Mouse (Mus musculus) stomach, embryonic 16.5 days (tissue): Measurements from ENCODE around the gene Pitpnm2. TPM values are rescaled to one million over a fixed set of nuclear protein-coding genes. Genes with fewer than 3 reads are reported as not detected.
A peak's percentile ranks its signal among the peaks of the same experiment; 100 is the strongest.

Experiments
- ATAC-seq: fragments of 200-750 bp; cut with Nextera tagmentation; 2 replicates; pipeline ENCODE4 v1.8.0; 2017; ENCODE audit warnings: moderate number of reproducible peaks, moderate TSS enrichment; ENCODE audit not compliant: insufficient read depth, low FRiP score
- H3K27ac ChIP-seq: fragments of 300-500 bp; sonication (generic); 2 replicates; pipeline ENCODE4 v1.5.1; 2014; ENCODE audit warnings: low read length
- H3K27me3 ChIP-seq: fragments of 300-500 bp; sonication (generic); 2 replicates; pipeline ENCODE4 v1.6.1; 2014; ENCODE audit warnings: low read length, control low read depth, mixed read lengths; ENCODE audit not compliant: control insufficient read depth, insufficient read depth
- H3K36me3 ChIP-seq: fragments of 300-500 bp; sonication (generic); 2 replicates; pipeline ENCODE4 v1.6.1; 2014; ENCODE audit warnings: low read length; ENCODE audit not compliant: control insufficient read depth, insufficient read depth
- H3K4me1 ChIP-seq: fragments of 300-500 bp; sonication (generic); 2 replicates; pipeline ENCODE4 v1.6.1; 2014; ENCODE audit warnings: low read length, control low read depth, mixed read lengths; ENCODE audit not compliant: control insufficient read depth, insufficient read depth
- H3K4me2 ChIP-seq: fragments of 300-500 bp; sonication (generic); 2 replicates; pipeline ENCODE4 v1.6.1; 2014; ENCODE audit warnings: low read depth, low read length, mixed read lengths
- H3K4me3 ChIP-seq: fragments of 300-500 bp; sonication (generic); replicated peaks from 2 replicates; pipeline ENCODE4 v1.5.1; 2014; ENCODE audit warnings: mild to moderate bottlenecking, low read length
- H3K9ac ChIP-seq: fragments of 300-500 bp; sonication (generic); 2 replicates; pipeline ENCODE4 v1.6.1; 2014; ENCODE audit warnings: low read length
- H3K9me3 ChIP-seq: fragments of 300-500 bp; sonication (generic); replicated peaks from 2 replicates; pipeline ENCODE4 v1.6.1; 2016; ENCODE audit warnings: low read length, control low read depth; ENCODE audit not compliant: control insufficient read depth
- WGBS: fragments of 180-500 bp; shearing (Covaris S2); extraction: QIAGEN DNeasy Blood & Tissue Kit; methylation state at CpG from one replicate; pipeline ENCODE4 v1.1.7; 2014; 5-methylcytosine and 5-hydroxymethylcytosine counted together
- polyA plus RNA-seq: library from polyadenylated mRNA; unstranded; fragments of >200 nt; fragmentation: Nextera tagmentation; extraction: Ambion mirVana; gene quantifications from 2 replicates; pipeline ENCODE4 v1.2.1, GENCODE M21; 2015

Pitpnm2 gene
- polyA plus RNA-seq, 1 experiment from 2014 or later, result 2.4 TPM

- H3K4me1 ChIP-seq, result peaks cover 12% of the 10 kb centered on the region; the same call in 1 of the 2 replicates
- peak overlapping the region; percentile 36; the same call in 1 of the 2 replicates for H3K9ac ChIP-seq
- no peaks in the 10 kb centered on the region for H3K36me3 ChIP-seq
- H3K27me3 ChIP-seq, result no peaks in the 10 kb centered on the region
- H3K9me3 ChIP-seq, result no peaks in the 10 kb centered on the region
- H3K27ac ChIP-seq, result no peak overlapping the region
- WGBS, result 63% methylated on average over 6 of the region's 6 CpGs
- H3K4me3 ChIP-seq, result no peak overlapping the region
- no peak for ATAC-seq
- H3K4me2 ChIP-seq, result no peak overlapping the region
These were observed 22.4 kb downstream of the Pitpnm2 start for GRCm38 (mm10) chr5:124227193-124227592.

DNA sequence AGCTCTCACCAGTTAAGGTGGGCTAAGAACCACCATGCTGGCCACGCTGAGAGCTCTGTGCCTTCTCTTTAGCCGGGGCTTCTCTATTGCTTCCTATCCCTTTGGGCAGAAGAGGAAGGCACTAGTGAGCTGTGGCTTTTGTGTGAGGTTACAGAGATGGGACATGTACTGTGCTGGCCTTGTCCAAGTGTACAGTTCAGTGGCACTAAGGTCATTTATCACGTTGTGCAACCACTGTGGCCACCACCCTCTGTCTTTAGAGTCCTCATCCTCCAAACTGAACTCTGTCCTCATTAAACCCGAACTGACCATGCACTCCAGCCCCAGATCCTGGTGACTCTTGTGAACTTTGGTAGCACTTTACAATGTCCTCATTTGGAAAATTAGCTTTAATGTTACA is 23.1 kb downstream of the Pitpnm2 start:
- Histone ChIP-seq H3K9ac (no peak overlapping the region), H3K4me2 (no peak overlapping the region), H3K36me3 (no peaks in the 10 kb centered on the region), H3K27ac (no peak overlapping the region), H3K4me1 (peaks cover 15% of the 10 kb centered on the region), H3K4me3 (no peak overlapping the region), H3K27me3 (no peaks in the 10 kb centered on the region), H3K9me3 (no peaks in the 10 kb centered on the region)
- ATAC-seq, result no peak
- 74% methylated on average over 4 of the region's 4 CpGs for WGBS

DNA sequence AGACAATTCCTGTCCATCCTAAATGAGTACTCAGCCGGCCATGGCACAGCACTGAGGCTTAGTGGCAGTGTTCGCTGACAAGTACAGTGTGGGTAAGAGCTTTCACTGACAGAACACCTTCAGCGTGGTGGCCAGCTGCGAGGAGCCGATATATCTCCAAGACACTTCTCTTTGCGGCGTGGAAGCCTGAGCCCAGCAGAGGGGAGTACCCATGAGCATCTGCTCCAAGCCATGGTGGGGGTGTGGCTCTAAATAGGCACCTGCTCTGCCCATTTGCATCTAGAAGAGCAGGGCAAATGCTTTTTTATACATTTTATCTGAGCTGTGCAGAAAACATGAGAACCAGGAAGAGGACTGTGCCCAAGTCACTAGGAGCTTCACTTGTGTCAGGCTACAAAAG is 23.7 kb downstream of the Pitpnm2 start:
- H3K9ac ChIP-seq, result no peak overlapping the region
- H3K4me3 ChIP-seq, result no peak overlapping the region
- no peak; the same call in 1 of the 2 replicates for ATAC-seq
- 91% methylated on average over 7 of the region's 7 CpGs for WGBS
- H3K27me3 ChIP-seq, result no peaks in the 10 kb centered on the region
- no peaks in the 10 kb centered on the region for H3K36me3 ChIP-seq
- H3K4me2 ChIP-seq, result no peak overlapping the region
- peaks cover 20% of the 10 kb centered on the region for H3K4me1 ChIP-seq
- no peak overlapping the region for H3K27ac ChIP-seq
- H3K9me3 ChIP-seq, result no peaks in the 10 kb centered on the region

- H3K4me3 ChIP-seq, result no peak overlapping the region
- H3K36me3 ChIP-seq, result no peaks in the 10 kb centered on the region
- H3K4me2 ChIP-seq, result no peak overlapping the region
- no peak overlapping the region for H3K9ac ChIP-seq
- WGBS, result 68% methylated on average over 16 of the region's 16 CpGs
- H3K27ac ChIP-seq, result no peak overlapping the region
- peaks cover 25% of the 10 kb centered on the region for H3K4me1 ChIP-seq
- no peaks in the 10 kb centered on the region for H3K9me3 ChIP-seq
- ATAC-seq, result no peak
- no peaks in the 10 kb centered on the region for H3K27me3 ChIP-seq
These were observed 25.1 kb downstream of the Pitpnm2 start for GRCm38 (mm10) chr5:124224321-124225092.

DNA sequence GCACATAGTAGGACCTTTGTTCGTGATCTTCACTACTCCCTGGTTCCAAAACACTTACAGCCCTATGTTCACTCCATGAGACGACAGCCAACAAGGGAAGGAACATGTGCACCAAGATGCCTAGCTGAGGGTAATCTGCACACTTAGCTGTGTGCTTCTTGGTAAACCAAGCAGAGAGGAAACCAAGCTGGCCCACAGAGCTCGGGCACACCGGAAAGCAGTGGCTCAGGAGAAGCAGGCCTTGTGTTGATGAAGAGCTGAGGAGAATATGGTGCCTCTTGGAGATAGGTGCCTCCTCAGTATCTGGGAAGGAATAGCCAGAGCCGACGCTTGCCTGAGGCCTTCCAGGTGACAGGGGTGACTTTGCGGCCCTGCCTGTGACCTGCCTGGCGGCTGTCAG is 26.0 kb downstream of the Pitpnm2 start:
- Histone ChIP-seq H3K27ac (no peak overlapping the region), H3K4me2 (no peak overlapping the region)

DNA sequence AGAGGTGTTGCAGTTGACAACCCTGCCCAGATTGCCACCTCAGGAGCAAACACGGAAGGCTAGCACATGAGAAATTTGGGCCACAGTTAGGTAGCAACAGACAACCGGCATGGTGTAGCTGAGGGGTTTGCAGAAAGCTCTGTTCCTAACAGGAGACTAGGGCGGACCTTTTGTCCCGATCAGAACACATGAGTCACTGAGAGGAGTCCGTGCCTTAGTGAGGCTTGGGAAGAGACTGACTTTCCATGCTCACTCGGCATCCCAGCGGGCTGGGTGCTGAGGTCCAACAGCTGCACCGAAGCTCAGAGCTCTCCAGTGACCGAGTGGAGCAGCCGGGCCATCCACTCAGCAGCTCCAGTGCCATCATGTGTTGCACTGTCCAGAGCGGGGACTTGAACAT is 26.9 kb downstream of the Pitpnm2 start:
- 80% methylated on average over 11 of the region's 11 CpGs for WGBS
- peak; percentile 18; the same call in 1 of the 2 replicates for ATAC-seq
- H3K36me3 ChIP-seq, result no peaks in the 10 kb centered on the region
- no peak overlapping the region for H3K27ac ChIP-seq
- peaks cover 25% of the 10 kb centered on the region for H3K4me1 ChIP-seq
- no peak overlapping the region for H3K4me3 ChIP-seq
- no peaks in the 10 kb centered on the region for H3K9me3 ChIP-seq
- H3K9ac ChIP-seq, result no peak overlapping the region
- no peaks in the 10 kb centered on the region for H3K27me3 ChIP-seq
- no peak overlapping the region for H3K4me2 ChIP-seq

More for the DNA sequence above, 26.0 kb downstream of the Pitpnm2 start:
- H3K9me3 ChIP-seq, result no peaks in the 10 kb centered on the region
- H3K9ac ChIP-seq, result no peak overlapping the region
- H3K27me3 ChIP-seq, result no peaks in the 10 kb centered on the region
- no peaks in the 10 kb centered on the region for H3K36me3 ChIP-seq
- H3K4me1 ChIP-seq, result peaks cover 25% of the 10 kb centered on the region
- no peak for ATAC-seq
- WGBS, result 78% methylated on average over 8 of the region's 8 CpGs
- H3K4me3 ChIP-seq, result no peak overlapping the region

DNA sequence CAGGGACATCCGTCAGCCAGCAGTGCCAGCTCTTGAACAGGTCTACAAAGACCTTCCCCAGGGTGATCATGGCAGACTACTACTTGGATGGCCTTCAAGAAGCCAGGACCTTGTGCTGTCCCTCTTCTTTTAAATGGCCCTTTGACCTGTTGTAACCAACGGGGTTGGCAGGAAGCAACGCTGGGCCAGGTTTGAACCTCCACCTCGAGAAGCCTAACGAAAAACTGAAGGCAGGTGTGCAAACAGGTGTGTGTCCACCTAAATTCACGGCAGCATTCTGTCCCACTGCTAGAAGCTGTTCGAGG is 27.9 kb downstream of the Pitpnm2 start:
- Histone ChIP-seq H3K9me3 (no peaks in the 10 kb centered on the region), H3K27ac (peak overlapping the region; percentile 2; the same call in 1 of the 2 replicates), H3K27me3 (no peaks in the 10 kb centered on the region), H3K4me2 (no peak overlapping the region), H3K4me1 (peaks cover 25% of the 10 kb centered on the region), H3K36me3 (no peaks in the 10 kb centered on the region), H3K4me3 (no peak overlapping the region), H3K9ac (no peak overlapping the region)
- WGBS, result 69% methylated on average over 7 of the region's 7 CpGs
- ATAC-seq, result no peak; the same call in 1 of the 2 replicates

GRCm38 (mm10) chr5:124221037-124221735 is 28.4 kb downstream of the Pitpnm2 start:
- no peak overlapping the region for H3K4me3 ChIP-seq
- WGBS, result 40% methylated on average over 7 of the region's 7 CpGs
- ATAC-seq, result peak; percentile 61
- no peak overlapping the region for H3K4me2 ChIP-seq
- no peaks in the 10 kb centered on the region for H3K27me3 ChIP-seq
- no peaks in the 10 kb centered on the region for H3K36me3 ChIP-seq
- H3K27ac ChIP-seq, result peak overlapping the region; percentile 39; the same call in 1 of the 2 replicates
- H3K9me3 ChIP-seq, result no peaks in the 10 kb centered on the region
- H3K9ac ChIP-seq, result no peak overlapping the region; the same call in 1 of the 2 replicates
- H3K4me1 ChIP-seq, result peaks cover 25% of the 10 kb centered on the region

DNA sequence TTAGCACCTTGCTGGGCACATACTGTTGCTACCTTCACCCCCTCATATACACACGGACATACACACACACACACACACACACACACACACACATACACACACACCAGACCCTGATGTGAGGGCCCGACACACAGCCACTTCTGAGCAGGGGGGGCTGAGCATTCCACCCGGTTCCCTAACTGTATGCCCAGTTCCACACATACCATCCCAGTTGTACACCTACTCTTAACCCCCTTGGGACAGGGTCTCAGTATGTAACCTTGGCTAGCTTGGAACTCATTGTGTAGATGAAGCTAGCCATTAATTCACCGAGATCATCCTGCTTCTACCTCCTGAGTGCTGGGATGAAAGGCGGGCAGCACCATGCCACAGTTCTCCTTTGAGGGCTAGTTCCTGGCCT is 29.0 kb downstream of the Pitpnm2 start:
- 90% methylated on average over 5 of the region's 5 CpGs for whole genome bisulfite sequencing

More for the DNA sequence above, 29.0 kb downstream of the Pitpnm2 start:
- H3K4me2 ChIP-seq, result no peak overlapping the region
- no peak overlapping the region for H3K27ac ChIP-seq
- H3K27me3 ChIP-seq, result no peaks in the 10 kb centered on the region
- no peak for ATAC-seq
- H3K9ac ChIP-seq, result no peak overlapping the region
- no peaks in the 10 kb centered on the region for H3K9me3 ChIP-seq
- H3K4me3 ChIP-seq, result no peak overlapping the region
- H3K4me1 ChIP-seq, result peaks cover 25% of the 10 kb centered on the region
- H3K36me3 ChIP-seq, result no peaks in the 10 kb centered on the region
